Mouse (Mus musculus): ENCODE measurements around the gene Mmp15.

- TF ChIP-seq CTCF (IDR thresholded peaks at IDR 0.05; ENCODE audit: extremely low read depth, insufficient read depth, low read length) (no peak), POLR2A (IDR thresholded peaks at IDR 0.05; ENCODE audit: extremely low read depth, insufficient read depth, low read length) (no peak)
Observed at GRCm38 (mm10) chr8:95391101-95391500, 39.0 kb downstream of the Mmp15 start.
